21 mouse cellular contexts compared by ENCODE assay signal in the genomic region with DNA sequence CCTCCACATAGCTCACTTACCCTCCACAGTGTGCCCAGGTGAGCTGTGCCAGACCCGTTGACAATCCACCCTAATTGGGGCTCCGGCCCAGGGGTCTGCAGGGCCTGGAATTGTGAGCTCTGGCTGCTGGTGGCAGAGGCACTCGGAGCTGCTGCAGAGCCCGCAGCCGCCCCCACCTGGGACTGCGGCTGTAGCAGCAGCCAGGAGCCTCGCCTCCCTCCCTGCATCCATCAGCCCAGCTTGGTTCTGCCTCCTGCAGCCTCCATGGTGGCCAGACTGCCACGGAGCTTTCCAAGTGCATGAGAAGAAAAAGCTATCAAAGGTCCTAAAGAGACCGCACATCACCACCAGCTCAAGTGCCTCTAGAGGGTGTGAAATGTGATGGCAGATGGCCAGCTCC.
"Had no signal": no experiment of that assay in that cellular context is flagged by ENCODE, and none has a peak within 500 bp of the region (broad histone marks: within the 10 kb centered on the region; RNA-seq: fewer than 3 reads in every experiment).

No protein-coding gene starts in this region.

- DNase-seq: kidney, adult 11 months; kidney, adult 9 months; kidney, postnatal 14 days; kidney, postnatal 4 days; layer of hippocampus, postnatal 36 days; liver; lung, adult 18-20 months; lung, postnatal 14 days; lung, postnatal 4 days; midbrain, embryonic 14.5 days; spleen, adult 18-20 months; thymus, postnatal 25 days had no signal

- H3K36me3 ChIP-seq: limb, embryonic 10.5 days; limb, embryonic 13.5 days; liver, embryonic 12.5 days; liver, embryonic 15.5 days; lung, embryonic 15.5 days; neural tube, embryonic 12.5 days; neural tube, embryonic 15.5 days; stomach, embryonic 15.5 days had no signal

- H3K9me3 ChIP-seq: limb, embryonic 10.5 days; limb, embryonic 13.5 days; liver, embryonic 12.5 days; liver, embryonic 15.5 days; lung, embryonic 15.5 days; neural tube, embryonic 12.5 days; neural tube, embryonic 15.5 days; stomach, embryonic 15.5 days had no signal

- ATAC-seq: liver, embryonic 12.5 days had no signal

- H3K27ac ChIP-seq: limb, embryonic 10.5 days; limb, embryonic 13.5 days; liver, embryonic 12.5 days; liver, embryonic 15.5 days; lung, embryonic 15.5 days; neural tube, embryonic 12.5 days; neural tube, embryonic 15.5 days; stomach, embryonic 15.5 days had no signal

- H3K4me2 ChIP-seq: limb, embryonic 13.5 days; liver, embryonic 12.5 days; liver, embryonic 15.5 days; lung, embryonic 15.5 days; midbrain, embryonic 11.5 days; neural tube, embryonic 12.5 days; neural tube, embryonic 15.5 days; stomach, embryonic 15.5 days had no signal

- H3K9ac ChIP-seq: limb, embryonic 13.5 days; liver, embryonic 12.5 days; liver, embryonic 15.5 days; lung, embryonic 15.5 days; neural tube, embryonic 12.5 days; neural tube, embryonic 15.5 days; stomach, embryonic 15.5 days had no signal

- H3K27me3 ChIP-seq: limb, embryonic 13.5 days; liver, embryonic 15.5 days; lung, embryonic 15.5 days; neural tube, embryonic 12.5 days; neural tube, embryonic 15.5 days; stomach, embryonic 15.5 days had no signal

- H3K4me3 ChIP-seq: limb, embryonic 10.5 days; limb, embryonic 13.5 days; liver, embryonic 12.5 days; liver, embryonic 15.5 days; lung, embryonic 15.5 days; neural tube, embryonic 12.5 days; neural tube, embryonic 15.5 days; stomach, embryonic 15.5 days had no signal

- H3K4me1 ChIP-seq: limb, embryonic 13.5 days; liver, embryonic 12.5 days; liver, embryonic 15.5 days; lung, embryonic 15.5 days; stomach, embryonic 15.5 days had no signal
